Mouse (Mus musculus): ENCODE measurements around the gene Armc2.
A peak's percentile ranks its signal among the peaks of the same experiment; 100 is the strongest.
"Not testable (repeated sequence)": the region's sequence is repeated elsewhere in the genome, so short reads cannot be mapped to it uniquely, and the experiment has no call there.

Gene Armc2

GRCm38 (mm10) chr10:41967915-41968635, 50.2 kb downstream of the Armc2 start:
- no peak for DNase-seq (ENCODE audit: low spot score in 2 of 2)

GRCm38 (mm10) chr10:41962725-41963124, 55.5 kb downstream of the Armc2 start:
- peak in 1 of 2 experiments; percentile 19 for DNase-seq (ENCODE audit: low spot score in 2 of 2)

GRCm38 (mm10) chr10:41959808-41960207, 58.4 kb downstream of the Armc2 start:
- no peak for DNase-seq (ENCODE audit: low spot score in 2 of 2)

- no peak for DNase-seq (ENCODE audit: low spot score in 2 of 2)
These were observed 59.5 kb downstream of the Armc2 start for GRCm38 (mm10) chr10:41958677-41959274.

GRCm38 (mm10) chr10:41957421-41958225, 60.6 kb downstream of the Armc2 start:
- DNase-seq (ENCODE audit: low spot score in 2 of 2), result no peak

- no peak for DNase-seq (ENCODE audit: low spot score in 2 of 2)
These were observed 64.7 kb downstream of the Armc2 start for GRCm38 (mm10) chr10:41953528-41953864.

GRCm38 (mm10) chr10:41952850-41953527, 65.3 kb downstream of the Armc2 start:
- no peak for DNase-seq (ENCODE audit: low spot score in 2 of 2)

GRCm38 (mm10) chr10:41952354-41952753, 65.9 kb downstream of the Armc2 start:
- DNase-seq (ENCODE audit: low spot score in 2 of 2), result not testable (repeated sequence)

GRCm38 (mm10) chr10:41939090-41939489, 79.2 kb downstream of the Armc2 start:
- DNase-seq (ENCODE audit: low spot score in 2 of 2), result no peak

GRCm38 (mm10) chr10:41937176-41937575, 81.1 kb downstream of the Armc2 start:
- no peak for DNase-seq (ENCODE audit: low spot score in 2 of 2)

GRCm38 (mm10) chr10:41936100-41936499, 82.1 kb downstream of the Armc2 start:
- DNase-seq (ENCODE audit: low spot score in 2 of 2), result no peak

- DNase-seq (ENCODE audit: low spot score in 2 of 2), result no peak
These were observed 82.8 kb downstream of the Armc2 start for GRCm38 (mm10) chr10:41935476-41935829.

GRCm38 (mm10) chr10:41934633-41935475, 83.4 kb downstream of the Armc2 start:
- no peak for DNase-seq (ENCODE audit: low spot score in 2 of 2)

GRCm38 (mm10) chr10:41933536-41933935, 84.7 kb downstream of the Armc2 start:
- peak; percentile 54 to 77 for DNase-seq (ENCODE audit: low spot score in 2 of 2)

- no peak for DNase-seq (ENCODE audit: low spot score in 2 of 2)
These were observed 85.3 kb downstream of the Armc2 start for GRCm38 (mm10) chr10:41932943-41933342.

GRCm38 (mm10) chr10:41931962-41932361, 86.3 kb downstream of the Armc2 start:
- DNase-seq (ENCODE audit: low spot score in 2 of 2), result no peak

- DNase-seq (ENCODE audit: low spot score in 2 of 2), result no peak
These were observed 87.3 kb downstream of the Armc2 start for GRCm38 (mm10) chr10:41930966-41931365.

- DNase-seq (ENCODE audit: low spot score in 2 of 2), result no peak
These were observed 91.5 kb downstream of the Armc2 start for GRCm38 (mm10) chr10:41926726-41927125.

GRCm38 (mm10) chr10:41912290-41912994, 105.8 kb downstream of the Armc2 start:
- DNase-seq (ENCODE audit: low spot score in 2 of 2), result peak; percentile 56 to 66

GRCm38 (mm10) chr10:41908899-41909298, 109.3 kb downstream of the Armc2 start:
- no peak for DNase-seq (ENCODE audit: low spot score in 2 of 2)

GRCm38 (mm10) chr10:41907950-41908349, 110.3 kb downstream of the Armc2 start:
- no peak for DNase-seq (ENCODE audit: low spot score in 2 of 2)
